In genomic region chr17:88400122-88400521, GRCm38 (mm10) we compare ENCODE assay signal across 13 mouse cellular contexts. TPM values are rescaled to one million over a fixed set of nuclear protein-coding genes. Genes with fewer than 3 reads are reported as not detected.
DNase-seq lines count a peak whose midpoint lies in the region; ATAC-seq and TF ChIP-seq lines count a peak whose summit lies in the region.
"Had no signal": no experiment of that assay in that cellular context is flagged by ENCODE, and none has a peak within 500 bp of the region (broad histone marks: within the 10 kb centered on the region; RNA-seq: fewer than 3 reads in every experiment).

No protein-coding gene starts in this region.

- intact Hi-C loops in heart, postnatal 14 days (cut with DNase I): no loop called here

- H3K36me3 ChIP-seq in heart, embryonic 10.5 days: no peaks in the 10 kb centered on the region
- no peaks in the 10 kb centered on the region for H3K36me3 ChIP-seq in stomach, embryonic 14.5 days (ENCODE audit: control insufficient read depth, insufficient read depth, low read length)
- no peaks in the 10 kb centered on the region for H3K36me3 ChIP-seq in stomach, postnatal 0 days (ENCODE audit: control insufficient read depth, insufficient read depth, low read length)
- H3K36me3 ChIP-seq in forebrain, embryonic 16.5 days (ENCODE audit: control insufficient read depth, insufficient read depth): no peaks in the 10 kb centered on the region
- no peaks in the 10 kb centered on the region for H3K36me3 ChIP-seq in liver, embryonic 12.5 days
- H3K36me3 ChIP-seq in liver, embryonic 11.5 days (ENCODE audit: control insufficient read depth, insufficient read depth, low read length): no peaks in the 10 kb centered on the region

- no peak overlapping the region for H3K9ac ChIP-seq in stomach, embryonic 14.5 days (replicated peaks; ENCODE audit: low read depth, low read length)
- no peak overlapping the region for H3K9ac ChIP-seq in stomach, postnatal 0 days (ENCODE audit: low read length)
- H3K9ac ChIP-seq in forebrain, embryonic 16.5 days (replicated peaks; ENCODE audit: low read depth, low read length): no peak overlapping the region
- H3K9ac ChIP-seq in liver, embryonic 12.5 days: no peak overlapping the region
- H3K9ac ChIP-seq in liver, embryonic 11.5 days (ENCODE audit: low read depth, low read length): no peak overlapping the region

- H3K4me2 ChIP-seq in stomach, embryonic 14.5 days (replicated peaks; ENCODE audit: low read depth, low read length): no peak overlapping the region
- no peak overlapping the region for H3K4me2 ChIP-seq in stomach, postnatal 0 days (replicated peaks; ENCODE audit: low read depth)
- no peak overlapping the region for H3K4me2 ChIP-seq in forebrain, embryonic 16.5 days (ENCODE audit: low read length)
- no peak overlapping the region for H3K4me2 ChIP-seq in liver, embryonic 12.5 days
- no peak overlapping the region for H3K4me2 ChIP-seq in liver, embryonic 11.5 days

- ATAC-seq in stomach, embryonic 14.5 days (ENCODE audit: insufficient number of reproducible peaks, insufficient read depth, low FRiP score, low read depth): 0 out of 2 replicates have a peak, but pooled peaks have one; percentile 16
- ATAC-seq in stomach, postnatal 0 days (ENCODE audit: low FRiP score, low TSS enrichment): no peak
- peak; percentile 33; the same call in 1 of the 2 replicates for ATAC-seq in forebrain, embryonic 16.5 days
- no peak for ATAC-seq in liver, embryonic 12.5 days
- ATAC-seq in liver, embryonic 11.5 days (replicated peaks; ENCODE audit: low FRiP score): no peak
- ATAC-seq: lung, postnatal 0 days had no signal

- TF ChIP-seq CTCF in stomach, postnatal 0 days (IDR thresholded peaks at IDR 0.05; ENCODE audit: low read depth): no peak

- H3K27ac ChIP-seq in heart, embryonic 10.5 days: no peak overlapping the region
- H3K27ac ChIP-seq in stomach, embryonic 14.5 days (ENCODE audit: low read length): no peak overlapping the region
- H3K27ac ChIP-seq in stomach, postnatal 0 days (replicated peaks): no peak overlapping the region
- no peak overlapping the region for H3K27ac ChIP-seq in forebrain, embryonic 16.5 days (ENCODE audit: low read length)
- no peak overlapping the region for H3K27ac ChIP-seq in liver, embryonic 12.5 days
- no peak overlapping the region for H3K27ac ChIP-seq in liver, embryonic 11.5 days (ENCODE audit: low read depth, low read length)

- H3K9me3 ChIP-seq in heart, embryonic 10.5 days: no peaks in the 10 kb centered on the region
- no peaks in the 10 kb centered on the region for H3K9me3 ChIP-seq in stomach, embryonic 14.5 days (ENCODE audit: control insufficient read depth, low read depth, low read length)
- H3K9me3 ChIP-seq in stomach, postnatal 0 days (ENCODE audit: control insufficient read depth, low read length): no peaks in the 10 kb centered on the region
- H3K9me3 ChIP-seq in forebrain, embryonic 16.5 days (ENCODE audit: control insufficient read depth, low read length): no peaks in the 10 kb centered on the region
- H3K9me3 ChIP-seq in liver, embryonic 12.5 days (replicated peaks): no peaks in the 10 kb centered on the region
- no peaks in the 10 kb centered on the region for H3K9me3 ChIP-seq in liver, embryonic 11.5 days (ENCODE audit: control insufficient read depth, low read length)

- H3K4me3 ChIP-seq in heart, embryonic 10.5 days: no peak overlapping the region
- H3K4me3 ChIP-seq in stomach, embryonic 14.5 days (ENCODE audit: low read depth, low read length): no peak overlapping the region
- H3K4me3 ChIP-seq in stomach, postnatal 0 days (ENCODE audit: low read depth, low read length): no peak overlapping the region
- H3K4me3 ChIP-seq in forebrain, embryonic 16.5 days (replicated peaks; ENCODE audit: low read length): no peak overlapping the region
- H3K4me3 ChIP-seq in liver, embryonic 12.5 days: no peak overlapping the region
- H3K4me3 ChIP-seq in liver, embryonic 11.5 days (ENCODE audit: low read depth, low read length): no peak overlapping the region

- 72% methylated on average over 6 of the region's 6 CpGs for WGBS in heart, embryonic 10.5 days
- 53% methylated on average over 6 of the region's 6 CpGs for WGBS in stomach, embryonic 14.5 days
- 49% methylated on average over 6 of the region's 6 CpGs for WGBS in stomach, postnatal 0 days
- 4% methylated on average over 6 of the region's 6 CpGs for WGBS in forebrain, embryonic 16.5 days
- WGBS in liver, embryonic 12.5 days (ENCODE audit: insufficient replicate concordance): 70% methylated on average over 6 of the region's 6 CpGs
- 77% methylated on average over 6 of the region's 6 CpGs for WGBS in liver, embryonic 11.5 days

- TF ChIP-seq EP300 in stomach, postnatal 0 days (optimal IDR thresholded peaks at IDR 0.05): no peak

- DNase-seq in heart, embryonic 10.5 days (ENCODE audit: low spot score): peak; percentile 9
- no peak for DNase-seq in heart, postnatal 14 days
- no peak for DNase-seq in stomach, postnatal 0 days (ENCODE audit: low spot score)
- DNase-seq in liver, embryonic 11.5 days (ENCODE audit: low spot score): no peak
- no peak for DNase-seq in spleen, adult 12 weeks (ENCODE audit: low spot score)
- DNase-seq: adrenal gland, postnatal 10 days; heart, postnatal 36 days; kidney, adult 2 months; thymus, adult 2 months had no signal

- H3K4me1 ChIP-seq in heart, embryonic 10.5 days: peaks cover 5% of the 10 kb centered on the region; the same call in 1 of the 2 replicates
- H3K4me1 ChIP-seq in stomach, embryonic 14.5 days (ENCODE audit: control insufficient read depth, insufficient read depth, low read length): no peaks in the 10 kb centered on the region
- H3K4me1 ChIP-seq in stomach, postnatal 0 days (replicated peaks; ENCODE audit: control insufficient read depth, insufficient read depth): no peaks in the 10 kb centered on the region
- peaks cover 17% of the 10 kb centered on the region for H3K4me1 ChIP-seq in forebrain, embryonic 16.5 days (replicated peaks; ENCODE audit: control insufficient read depth, insufficient read depth, low read length)
- no peaks in the 10 kb centered on the region for H3K4me1 ChIP-seq in liver, embryonic 12.5 days
- H3K4me1 ChIP-seq in liver, embryonic 11.5 days (replicated peaks; ENCODE audit: control insufficient read depth, insufficient read depth, low read length): no peaks in the 10 kb centered on the region

- peaks cover 12% of the 10 kb centered on the region; the same call in 1 of the 2 replicates for H3K27me3 ChIP-seq in heart, embryonic 10.5 days (ENCODE audit: insufficient read depth, poor library complexity, severe bottlenecking)
- no peaks in the 10 kb centered on the region for H3K27me3 ChIP-seq in stomach, embryonic 14.5 days (ENCODE audit: control insufficient read depth, insufficient read depth, low read length)
- no peaks in the 10 kb centered on the region for H3K27me3 ChIP-seq in stomach, postnatal 0 days (ENCODE audit: control insufficient read depth, insufficient read depth, low read length)
- H3K27me3 ChIP-seq in forebrain, embryonic 16.5 days (replicated peaks; ENCODE audit: control insufficient read depth, insufficient read depth, low read length): no peaks in the 10 kb centered on the region
- H3K27me3 ChIP-seq in liver, embryonic 12.5 days (replicated peaks): peaks cover 25% of the 10 kb centered on the region
- H3K27me3 ChIP-seq in liver, embryonic 11.5 days (replicated peaks; ENCODE audit: control insufficient read depth, insufficient read depth, low read length): peaks cover 4% of the 10 kb centered on the region

RNA-seq across cellular contexts. Expression of gene Foxn2, which starts 40.4 kb away (rescaled TPM):
- polyA plus RNA-seq in heart, embryonic 10.5 days (2016; fragmentation: Nextera tagmentation; extraction: Ambion mirVana): 12.7 and 13.5 TPM in 2 replicates
- total RNA-seq in heart, postnatal 14 days (2021): 10 to 100 TPM; 11.9 to 13.5 TPM
- 14.7 and 15.7 TPM in 2 replicates for polyA plus RNA-seq in stomach, embryonic 14.5 days (2014; fragmentation: Nextera tagmentation; extraction: Ambion mirVana)
- 8.2 and 8.6 TPM in 2 replicates for polyA plus RNA-seq in stomach, postnatal 0 days (2015; fragmentation: Nextera tagmentation; extraction: Ambion mirVana)
- polyA plus RNA-seq in forebrain, embryonic 16.5 days (2015; fragmentation: Nextera tagmentation; extraction: Ambion mirVana): 11.6 and 13.0 TPM in 2 replicates
- polyA plus RNA-seq in liver, embryonic 12.5 days (2016; fragmentation: Nextera tagmentation; extraction: Ambion mirVana): 17.5 and 18.5 TPM in 2 replicates
- 15.0 and 15.3 TPM in 2 replicates for polyA plus RNA-seq in liver, embryonic 11.5 days (2014; fragmentation: Nextera tagmentation; extraction: Ambion mirVana)

Comparison
In these comparisons a context has a peak if more than half of its experiments do, and no peak if none do; other contexts are left out.
1. ATAC-seq: peak in stomach, embryonic 14.5 days (single experiment) and forebrain, embryonic 16.5 days (single experiment); none in stomach, postnatal 0 days (single experiment), liver, embryonic 12.5 days (single experiment) and liver, embryonic 11.5 days (single experiment).